Mouse (Mus musculus) adrenal gland, postnatal 4 days (tissue): Measurements from ENCODE around the gene Ehf. TPM values are rescaled to one million over a fixed set of nuclear protein-coding genes. Genes with fewer than 3 reads are reported as not detected.

Experiments
- DNase-seq, 2 experiments: peaks; one replicate each; pipeline ENCODE4 v3.0.0; 2021 to 2022; ENCODE audit warnings: low spot score in 2 of 2, mixed read lengths in 2 of 2
- total RNA-seq, 2 experiments: library from RNA; stranded (reverse); gene quantifications; 2 replicates each; pipeline ENCODE4 v1.2.3; 2021

Gene Ehf
- total RNA-seq, 2 experiments from 2014 or later, result 4.7 TPM; not detected in 1

DNA sequence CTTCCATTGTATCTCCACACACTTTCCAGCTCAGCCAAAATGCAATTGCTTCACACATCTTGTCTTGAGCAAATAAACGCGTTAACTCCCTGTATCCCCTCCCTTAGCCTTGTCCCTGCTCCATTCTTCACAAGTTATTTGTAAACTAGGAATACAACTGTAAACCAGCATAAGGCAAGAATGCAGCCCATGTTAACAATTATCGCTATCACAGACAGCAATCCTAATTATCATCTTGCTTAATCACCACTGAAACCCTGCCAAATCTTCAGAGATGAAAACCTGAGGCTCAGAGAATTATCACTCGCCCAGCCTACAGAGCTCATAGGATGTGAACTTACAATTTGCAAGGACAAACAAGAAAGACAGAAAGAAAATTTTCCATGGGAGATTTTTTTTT lies 84.8 kb downstream of the Ehf start:
- no peak for DNase-seq

DNA sequence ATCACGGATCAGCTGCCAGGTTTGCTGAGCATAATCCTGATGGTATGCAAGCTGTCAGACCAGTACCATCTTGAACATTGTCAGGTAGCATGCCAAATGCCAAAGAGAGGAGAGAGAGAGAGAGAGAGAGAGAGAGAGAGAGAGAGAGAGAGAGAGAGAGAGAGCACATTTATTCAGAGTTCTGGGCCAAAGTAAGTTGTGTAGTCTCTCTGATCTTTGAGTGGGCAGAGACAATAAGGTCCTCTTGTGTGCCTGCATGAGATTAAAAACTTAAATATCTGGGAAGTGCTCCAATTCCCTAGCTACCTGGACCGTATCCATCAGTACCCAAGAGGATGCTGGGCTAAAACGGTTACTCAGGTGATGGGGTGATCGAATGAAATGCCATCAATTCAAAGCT lies 87.3 kb downstream of the Ehf start:
- no peak for DNase-seq

DNA sequence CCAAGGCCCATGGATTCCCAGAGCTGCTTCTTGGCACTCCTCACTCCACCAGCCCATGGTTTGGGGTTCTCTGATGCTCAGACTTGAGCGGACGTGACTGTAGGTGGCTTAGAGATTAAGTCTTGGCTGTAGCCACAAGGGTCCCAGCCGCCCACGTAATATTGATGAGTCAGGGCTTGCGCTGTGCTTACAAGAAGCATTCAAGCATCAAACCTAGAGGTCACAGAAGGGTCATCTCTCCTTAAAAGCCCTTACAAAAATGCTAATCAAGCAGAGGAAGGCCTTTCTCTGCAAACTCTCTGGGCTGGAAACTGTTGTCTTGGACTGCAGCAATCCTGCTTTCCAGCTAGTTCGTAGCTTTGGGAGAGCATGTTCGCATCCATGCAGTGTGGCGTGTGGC lies 88.2 kb downstream of the Ehf start:
- DNase-seq, result no peak

DNA sequence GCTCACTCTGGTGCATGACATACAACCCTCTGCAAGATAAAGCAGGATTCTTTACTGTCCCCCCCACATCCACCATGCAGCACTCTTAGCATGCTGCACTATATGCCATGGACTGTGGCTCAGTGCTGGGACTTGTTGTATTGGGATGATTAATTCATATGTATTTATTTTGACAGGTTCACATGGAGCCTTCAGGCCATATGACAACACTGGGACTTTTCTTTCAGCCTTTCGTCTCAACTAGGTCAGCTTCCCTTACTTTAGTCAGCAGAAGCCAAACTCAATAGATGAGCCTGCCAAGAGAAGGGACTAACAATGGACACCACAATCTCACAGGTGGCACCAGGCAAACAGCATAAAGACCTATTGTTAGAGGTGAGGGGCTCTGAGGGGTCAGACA lies 89.5 kb downstream of the Ehf start:
- DNase-seq, result no peak

Other genes with a start within 250 kb of the Ehf start
- 10 to 100 TPM; 64.6 to 75.5 TPM for gene Pdhx, start 229.8 kb downstream of the Ehf start, total RNA-seq
- gene Apip, start 229.6 kb downstream of the Ehf start, total RNA-seq, result 10 to 100 TPM; 40.6 to 44.4 TPM
- gene Elf5, start 108.4 kb upstream of the Ehf start, total RNA-seq, result 1 to 10 TPM in 1 of 2 experiments, under 1 TPM in 1; 0.54 to 3.0 TPM
- 100 to 1,000 TPM; 157 to 174 TPM for gene Cat, start 181.9 kb upstream of the Ehf start, total RNA-seq